Mouse (Mus musculus): Measurements from ENCODE around the gene E030018B13Rik.

- no peak for TF ChIP-seq CTCF (IDR thresholded peaks at IDR 0.05; ENCODE audit: low read depth, low read length)
- TF ChIP-seq POLR2A (IDR thresholded peaks at IDR 0.05; ENCODE audit: insufficient read depth, low read length) = no peak
Observed at GRCm38 (mm10) chr7:63899925-63900324, 16.7 kb upstream of the E030018B13Rik start.

Measured in ES-Bruce4 (cell line).